Mouse (Mus musculus): ENCODE data around the gene Kcna2.

- TF ChIP-seq TAL1 (IDR thresholded peaks at IDR 0.05; ENCODE audit: low read length), result no peak
- TF ChIP-seq GATA1 (IDR thresholded peaks at IDR 0.05; ENCODE audit: low read length), result no peak
Measured at GRCm38 (mm10) chr3:107119864-107120564, 19.1 kb downstream of the Kcna2 start.
